Mouse (Mus musculus): ENCODE measurements around the gene Pced1b.

Pced1b gene

DNA sequence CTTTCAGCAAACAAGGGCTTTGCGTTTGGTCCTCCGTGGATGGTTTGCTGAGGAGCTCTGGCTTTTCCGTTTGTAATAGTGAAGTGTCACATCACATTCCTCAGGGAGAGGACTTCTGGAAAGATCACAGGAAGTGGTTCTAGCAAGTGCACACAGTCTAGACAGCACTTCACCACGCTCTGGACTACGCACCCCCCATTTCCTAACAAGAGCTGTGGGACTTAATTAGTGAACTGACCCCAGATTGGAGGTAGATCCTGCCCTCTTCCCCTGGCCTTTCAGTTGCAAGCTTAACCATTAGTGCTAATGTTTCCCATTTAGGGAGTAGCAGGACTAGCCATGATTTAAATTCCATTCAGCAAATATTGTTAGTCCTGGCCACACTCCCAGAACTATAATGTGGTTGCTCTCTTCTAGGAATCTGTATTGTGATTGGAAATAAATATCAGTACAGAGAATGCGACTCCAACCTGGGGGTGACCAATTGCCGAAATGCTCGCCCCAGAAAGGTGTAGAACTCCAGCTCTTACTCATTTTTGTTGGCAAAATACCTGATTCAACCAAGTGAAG lies 10.4 kb downstream of the Pced1b start:
- in situ Hi-C loops (cut with MseI, MboI): no loop called here

GRCm38 (mm10) chr15:97258483-97259230 lies 11.8 kb downstream of the Pced1b start:
- in situ Hi-C loops (cut with MseI, MboI): no loop called here

DNA sequence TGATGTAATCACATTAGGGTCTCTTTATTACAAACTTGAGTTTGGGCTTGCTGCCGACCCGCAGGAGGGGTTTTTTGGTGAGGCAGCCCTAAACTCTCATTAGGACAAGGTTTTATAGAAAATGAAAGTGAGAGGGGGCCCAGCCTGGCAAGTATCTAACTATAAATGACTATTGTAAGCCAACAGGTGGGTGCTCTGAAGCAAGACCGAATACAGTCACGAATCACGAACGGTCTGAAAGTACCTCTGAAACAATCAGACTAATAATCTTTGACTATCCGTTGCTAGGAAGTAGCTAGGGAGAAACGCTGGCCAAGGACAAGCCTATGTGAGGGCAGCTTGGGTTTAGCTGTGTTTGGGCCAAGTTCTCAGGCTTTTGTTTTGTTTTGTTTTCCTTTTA lies 12.4 kb downstream of the Pced1b start:
- in situ Hi-C loops (cut with MseI, MboI): no loop called here

- in situ Hi-C loops (cut with MseI, MboI): no loop called here
Observed at GRCm38 (mm10) chr15:97259968-97260597, 13.2 kb downstream of the Pced1b start.

DNA sequence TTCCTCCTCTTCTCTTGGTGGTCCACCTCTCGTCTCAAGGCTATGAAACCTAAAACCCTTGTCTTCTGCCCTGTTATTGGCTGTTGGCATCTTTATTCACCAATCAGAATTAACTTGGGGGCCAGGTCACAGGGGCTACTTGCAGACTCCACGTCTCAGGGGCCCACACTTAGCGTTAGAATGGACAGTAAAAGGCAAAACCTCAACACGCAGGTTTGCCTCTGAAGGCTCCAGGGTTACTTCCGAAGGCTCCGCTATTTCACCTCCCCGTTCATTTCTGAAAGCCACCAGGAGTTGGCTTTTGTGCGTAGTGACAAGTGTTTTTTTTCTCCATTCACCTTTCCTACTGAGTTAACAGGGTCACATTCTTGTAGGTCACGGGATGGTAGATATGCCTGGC lies 15.3 kb downstream of the Pced1b start:
- in situ Hi-C loops (cut with MseI, MboI): no loop called here

GRCm38 (mm10) chr15:97266236-97266845 lies 19.4 kb downstream of the Pced1b start:
- in situ Hi-C loops (cut with MseI, MboI): no loop called here

DNA sequence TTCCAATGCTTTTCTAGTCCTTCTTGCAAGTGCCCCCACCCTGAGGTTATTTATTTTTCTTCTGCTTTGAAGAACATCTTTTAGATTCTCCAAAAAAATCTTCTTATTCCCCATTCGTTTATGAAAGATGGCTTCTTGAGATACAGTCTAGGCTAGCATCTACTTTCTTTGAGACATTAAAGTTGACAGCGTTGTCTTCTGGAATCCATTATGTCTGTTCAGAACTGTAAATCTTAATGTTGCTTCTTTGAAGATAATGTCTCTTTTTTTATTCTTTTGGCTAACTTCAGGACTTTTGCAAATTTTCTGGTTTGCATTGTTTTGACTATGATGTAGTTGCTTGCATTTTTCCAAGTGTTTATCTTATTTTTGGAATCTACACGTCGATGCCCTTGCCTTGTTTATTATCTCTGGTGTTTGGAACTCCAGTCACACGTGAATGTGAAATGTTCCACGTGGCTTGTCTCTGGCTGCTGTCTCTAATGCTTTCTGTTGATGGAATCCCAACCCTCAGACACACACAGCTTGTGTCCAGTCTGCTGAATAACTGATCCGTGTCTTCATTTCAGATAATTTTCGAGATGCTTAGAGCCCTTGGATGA lies 20.3 kb downstream of the Pced1b start:
- in situ Hi-C loops (cut with MseI, MboI): no loop called here

GRCm38 (mm10) chr15:97271985-97272697 lies 25.2 kb downstream of the Pced1b start:
- in situ Hi-C loops (cut with MseI, MboI): no loop called here

GRCm38 (mm10) chr15:97272831-97273230 lies 25.9 kb downstream of the Pced1b start:
- in situ Hi-C loops (cut with MseI, MboI): no loop called here

- in situ Hi-C loops (cut with MseI, MboI): no loop called here
Observed at GRCm38 (mm10) chr15:97275626-97276395, 28.9 kb downstream of the Pced1b start.

DNA sequence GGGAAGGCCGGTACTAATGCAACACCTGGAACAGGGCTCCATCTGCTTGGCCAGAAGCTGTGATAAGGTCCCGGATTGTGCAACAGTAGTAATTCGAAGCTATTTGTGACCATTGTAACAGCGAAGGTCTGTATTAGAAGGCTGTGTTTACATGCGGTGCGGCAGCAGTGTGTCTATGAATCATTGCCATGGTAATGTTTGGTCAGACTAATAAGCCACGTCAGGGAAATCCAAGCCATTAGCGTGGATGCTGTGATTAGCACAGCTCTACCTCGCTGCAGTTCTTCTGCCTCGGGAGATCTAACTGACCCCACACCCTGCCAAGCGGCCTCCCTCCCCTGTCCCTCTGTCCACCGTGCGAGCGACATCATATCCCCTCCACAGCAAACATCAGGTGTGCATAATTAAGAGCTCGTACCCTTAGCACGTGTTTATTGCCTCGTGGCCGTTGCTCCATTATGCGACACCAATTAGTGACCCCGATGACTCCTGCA lies 29.8 kb downstream of the Pced1b start:
- in situ Hi-C loops (cut with MseI, MboI): no loop called here

DNA sequence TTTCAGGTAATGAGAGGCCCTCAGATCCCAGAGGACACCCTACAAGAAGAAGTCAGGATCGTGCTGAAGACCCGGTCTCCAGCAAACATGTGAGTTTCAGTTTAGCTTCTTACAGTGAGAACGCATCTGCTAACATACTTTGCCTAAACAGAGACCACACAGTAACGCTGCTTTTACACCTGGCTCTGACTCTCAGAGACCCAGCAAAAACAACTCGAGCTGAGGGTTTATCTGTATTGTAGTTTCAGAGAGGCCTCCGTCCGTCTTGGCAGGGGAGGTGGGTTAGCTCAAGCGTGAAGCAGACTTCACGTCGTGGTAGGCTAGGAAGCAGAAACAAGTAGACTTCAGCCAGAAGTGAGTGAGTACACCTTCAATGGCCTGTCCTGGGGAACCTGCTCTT lies 30.4 kb downstream of the Pced1b start:
- in situ Hi-C loops (cut with MseI, MboI): no loop called here

GRCm38 (mm10) chr15:97278340-97278948 lies 31.5 kb downstream of the Pced1b start:
- in situ Hi-C loops (cut with MseI, MboI): no loop called here

GRCm38 (mm10) chr15:97280131-97280530 lies 33.2 kb downstream of the Pced1b start:
- in situ Hi-C loops (cut with MseI, MboI): no loop called here

DNA sequence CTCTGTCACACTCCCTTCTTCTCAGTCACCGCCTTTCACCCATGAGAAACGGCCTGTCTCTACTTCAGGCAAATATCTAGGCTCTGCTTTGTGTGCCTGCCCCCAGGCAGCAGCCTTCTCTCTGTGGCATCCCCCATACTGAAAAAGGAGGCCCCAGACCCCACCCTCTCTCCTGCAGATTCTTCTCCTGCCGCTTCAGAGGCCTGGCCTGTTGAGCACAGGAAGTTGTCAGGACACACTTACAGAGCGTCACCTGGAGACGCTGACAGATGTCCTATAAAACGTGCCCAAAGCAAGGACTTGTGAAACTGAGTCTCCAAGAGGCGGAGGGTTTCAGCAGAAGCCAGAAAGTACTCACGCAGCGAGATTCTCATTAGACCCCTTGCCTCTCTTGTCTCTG lies 33.9 kb downstream of the Pced1b start:
- in situ Hi-C loops (cut with MseI, MboI): no loop called here

DNA sequence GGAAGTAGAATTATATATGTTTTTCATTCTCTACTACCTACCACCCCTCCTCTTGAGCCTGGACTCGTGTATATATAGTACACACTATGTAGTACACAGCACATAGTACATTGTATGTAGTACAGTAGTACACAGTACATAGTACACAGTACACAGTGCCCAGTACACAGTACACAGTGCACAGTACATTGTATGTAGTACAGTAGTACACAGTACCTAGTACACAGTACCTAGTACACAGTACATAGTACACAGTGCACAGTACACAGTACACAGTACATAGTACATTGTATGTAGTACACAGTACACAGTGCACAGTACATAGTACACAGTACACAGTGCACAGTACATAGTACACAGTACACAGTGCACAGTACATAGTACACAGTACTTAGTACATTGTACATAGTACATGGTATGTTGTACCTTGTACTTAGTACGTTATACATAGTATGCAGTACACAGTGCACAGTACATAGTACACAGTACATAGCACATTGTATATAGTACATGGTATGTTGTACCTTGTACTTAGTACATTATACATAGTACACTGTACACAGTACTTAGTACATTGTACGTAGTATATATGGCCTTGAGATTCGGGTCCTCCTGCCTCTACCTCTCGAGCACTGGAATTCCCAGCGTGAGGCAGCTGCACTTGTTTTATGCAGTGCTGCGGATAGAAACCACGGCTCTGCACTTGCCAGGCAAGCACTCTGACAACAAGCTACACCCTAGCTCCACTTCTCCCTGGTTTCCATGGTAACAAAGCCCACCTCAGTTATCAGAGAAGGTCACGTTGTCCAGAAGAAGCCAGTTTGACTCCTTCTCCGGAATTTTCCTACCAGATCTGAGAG lies 35.0 kb downstream of the Pced1b start:
- in situ Hi-C loops (cut with MseI, MboI): no loop called here

- in situ Hi-C loops (cut with MseI, MboI): no loop called here
Observed at GRCm38 (mm10) chr15:97282572-97282881, 35.6 kb downstream of the Pced1b start.

- in situ Hi-C loops (cut with MseI, MboI): no loop called here
Observed at GRCm38 (mm10) chr15:97284201-97284600, 37.3 kb downstream of the Pced1b start.

DNA sequence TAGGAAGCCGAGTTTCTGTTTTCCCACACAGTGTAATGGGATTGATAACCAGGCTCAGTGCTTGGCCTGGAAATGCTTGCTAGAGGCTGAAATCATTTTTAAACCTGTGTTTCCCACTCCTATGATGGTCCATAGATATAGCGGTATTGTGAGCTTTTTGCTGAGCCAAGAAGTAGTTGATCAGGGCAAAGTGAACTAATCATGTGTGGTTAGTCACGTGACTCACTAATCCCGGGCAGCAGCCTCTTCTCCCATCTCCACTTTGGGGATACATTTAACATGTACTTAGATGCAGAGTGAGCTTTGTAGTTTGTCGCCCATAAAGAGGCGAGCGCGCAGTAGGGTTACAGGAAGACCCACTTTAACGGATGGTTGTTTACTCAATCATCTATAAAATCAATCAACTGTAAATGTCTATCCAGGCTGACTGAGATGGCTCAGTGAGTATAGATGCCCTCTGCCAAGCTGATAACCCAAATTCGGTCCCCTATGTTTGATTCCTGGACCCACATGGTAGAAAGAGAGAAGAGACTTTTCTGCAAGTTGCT lies 38.8 kb downstream of the Pced1b start:
- in situ Hi-C loops (cut with MseI, MboI): no loop called here
